Mouse (Mus musculus) heart, postnatal 0 days (tissue): ENCODE measurements around the gene Mgat4b.

Experiments used
- CTCF ChIP-seq: IDR thresholded peaks from 2 replicates; pipeline ENCODE4 v1.5.1; 2016; ENCODE audit warnings: antibody characterized with exemption, control low read depth, low read depth
- EP300 ChIP-seq: IDR thresholded peaks from 2 replicates; pipeline ENCODE4 v1.6.1; 2016; ENCODE audit warnings: antibody characterized with exemption, low read depth

- TF ChIP-seq CTCF: no peak
- no peak for TF ChIP-seq EP300
Observed at GRCm38 (mm10) chr11:50197500-50197899, 13.2 kb upstream of the Mgat4b start.
